Mouse (Mus musculus) heart, adult 2 months (tissue): ENCODE measurements around the gene Hes6.

Experiments used
- CTCF ChIP-seq: fragments of 200-600 bp; IDR thresholded peaks from 2 replicates; pipeline ENCODE4 v1.8.1; 2022; ENCODE audit warnings: antibody characterized with exemption, mild to moderate bottlenecking, moderate library complexity
- EP300 ChIP-seq: fragments of 200-500 bp; IDR thresholded peaks from 2 replicates; pipeline ENCODE4 v1.6.1; 2011; ENCODE audit warnings: low read depth, low read length, control low read depth; ENCODE audit not compliant: insufficient read depth
- POLR2A ChIP-seq: fragments of 200-500 bp; IDR thresholded peaks from 2 replicates; pipeline ENCODE4 v1.6.1; 2011; ENCODE audit warnings: mild to moderate bottlenecking, low read depth, low read length, control low read depth; ENCODE audit not compliant: insufficient read depth

- no peak for TF ChIP-seq POLR2A
- TF ChIP-seq CTCF, result no peak
- TF ChIP-seq EP300, result no peak
Measured at GRCm38 (mm10) chr1:91420601-91421065, 6.8 kb upstream of the Hes6 start.
